Mouse (Mus musculus) cerebellum, adult 2 months (tissue): ENCODE results near the gene Ctnnd1.

Source experiments
- CTCF ChIP-seq: fragments of 200-500 bp; IDR thresholded peaks from 2 replicates; pipeline ENCODE4 v1.5.1; 2011; ENCODE audit warnings: low read depth, mild to moderate bottlenecking, control low read depth, low read length, moderate library complexity, borderline replicate concordance; ENCODE audit not compliant: insufficient read depth
- POLR2A ChIP-seq: fragments of 200-500 bp; IDR thresholded peaks from 2 replicates; pipeline ENCODE4 v1.6.1; 2011; ENCODE audit warnings: low read length, control low read depth, borderline replicate concordance; ENCODE audit not compliant: insufficient read depth

GRCm38 (mm10) chr2:84662866-84663265, 12.3 kb upstream of the Ctnnd1 start:
- no peak for TF ChIP-seq CTCF
- TF ChIP-seq POLR2A = no peak
